Mouse (Mus musculus) midbrain, embryonic 12.5 days (tissue): Measurements from ENCODE around the gene Ripply3. TPM values are rescaled to one million over a fixed set of nuclear protein-coding genes. Genes with fewer than 3 reads are reported as not detected.

Experiments
- ATAC-seq: fragments of 200-750 bp; cut with Nextera tagmentation; 2 replicates; pipeline ENCODE4 v1.8.0; 2017; ENCODE audit warnings: low read depth, moderate TSS enrichment, moderate library complexity; ENCODE audit not compliant: low FRiP score
- H3K27ac ChIP-seq: fragments of 300-500 bp; sonication (generic); replicated peaks from 2 replicates; pipeline ENCODE4 v1.5.1; 2016; ENCODE audit warnings: mild to moderate bottlenecking
- H3K27me3 ChIP-seq: fragments of 300-500 bp; sonication (generic); 2 replicates; pipeline ENCODE4 v1.6.1; 2016; ENCODE audit warnings: mild to moderate bottlenecking
- H3K36me3 ChIP-seq: fragments of 300-500 bp; sonication (generic); 2 replicates; pipeline ENCODE4 v1.6.1; 2016
- H3K4me1 ChIP-seq: fragments of 300-500 bp; sonication (generic); 2 replicates; pipeline ENCODE4 v1.6.1; 2016
- H3K4me2 ChIP-seq: fragments of 300-500 bp; sonication (generic); replicated peaks from 2 replicates; pipeline ENCODE4 v1.6.1; 2016; ENCODE audit warnings: mild to moderate bottlenecking, moderate library complexity
- H3K4me3 ChIP-seq: fragments of 300-500 bp; sonication (generic); 2 replicates; pipeline ENCODE4 v1.5.1; 2016; ENCODE audit warnings: mild to moderate bottlenecking
- H3K9ac ChIP-seq: fragments of 300-500 bp; sonication (generic); replicated peaks from 2 replicates; pipeline ENCODE4 v1.6.1; 2016; ENCODE audit warnings: mild to moderate bottlenecking, moderate library complexity
- H3K9me3 ChIP-seq: fragments of 300-500 bp; sonication (generic); 2 replicates; pipeline ENCODE4 v1.6.1; 2016; ENCODE audit warnings: mild to moderate bottlenecking
- WGBS: fragments of 180-500 bp; shearing (Covaris S2); methylation state at CpG from one replicate; pipeline ENCODE4 v1.1.7; 2016; 5-methylcytosine and 5-hydroxymethylcytosine counted together
- polyA plus RNA-seq: library from polyadenylated mRNA; unstranded; fragments of >200 nt; fragmentation: Nextera tagmentation; extraction: Ambion mirVana; gene quantifications from 2 replicates; pipeline ENCODE4 v1.2.1, GENCODE M21; 2016

Gene Ripply3
- polyA plus RNA-seq, 1 experiment from 2014 or later = 3.4 TPM

- Histone ChIP-seq H3K4me3 (peak overlapping the region; percentile 24), H3K27me3 (peaks cover 19% of the 10 kb centered on the region), H3K27ac (0 out of 2 replicates have a peak overlapping the region, but pooled peaks have one; percentile 15), H3K4me1 (peaks cover 16% of the 10 kb centered on the region), H3K36me3 (no peaks in the 10 kb centered on the region), H3K4me2 (peak overlapping the region; percentile 42), H3K9me3 (no peaks in the 10 kb centered on the region), H3K9ac (peak overlapping the region; percentile 31; the same call in 1 of the 2 replicates)
- 11% methylated on average over 30 of the region's 30 CpGs for WGBS
- peak; percentile 49 for ATAC-seq
Observed at GRCm38 (mm10) chr16:94302274-94303202, 25.7 kb upstream of the Ripply3 start.

- no peaks in the 10 kb centered on the region for H3K9me3 ChIP-seq
- peak overlapping the region; percentile 42 for H3K4me2 ChIP-seq
- H3K4me3 ChIP-seq = peak overlapping the region; percentile 24; the same call in 1 of the 2 replicates
- peak overlapping the region; percentile 31; the same call in 1 of the 2 replicates for H3K9ac ChIP-seq
- no peak overlapping the region for H3K27ac ChIP-seq
- ATAC-seq = 0 out of 2 replicates have a peak, but pooled peaks have one; percentile 27
- peaks cover 19% of the 10 kb centered on the region for H3K27me3 ChIP-seq
- WGBS = 25% methylated on average over 6 of the region's 6 CpGs
- peaks cover 23% of the 10 kb centered on the region for H3K4me1 ChIP-seq
- no peaks in the 10 kb centered on the region for H3K36me3 ChIP-seq
Observed at GRCm38 (mm10) chr16:94303203-94303535, 25.1 kb upstream of the Ripply3 start.

GRCm38 (mm10) chr16:94307526-94307925, 20.7 kb upstream of the Ripply3 start:
- Histone ChIP-seq H3K27ac (no peak overlapping the region), H3K9me3 (no peaks in the 10 kb centered on the region), H3K4me2 (no peak overlapping the region), H3K4me3 (no peak overlapping the region), H3K4me1 (peaks cover 27% of the 10 kb centered on the region), H3K27me3 (peaks cover 14% of the 10 kb centered on the region), H3K36me3 (no peaks in the 10 kb centered on the region), H3K9ac (no peak overlapping the region)
- 69% methylated on average over 6 of the region's 6 CpGs for WGBS
- no peak for ATAC-seq

GRCm38 (mm10) chr16:94307942-94308341, 20.3 kb upstream of the Ripply3 start:
- no peak for ATAC-seq
- H3K27me3 ChIP-seq = peaks cover 11% of the 10 kb centered on the region
- no peak overlapping the region for H3K4me2 ChIP-seq
- no peak overlapping the region for H3K4me3 ChIP-seq
- H3K9me3 ChIP-seq = no peaks in the 10 kb centered on the region
- H3K9ac ChIP-seq = no peak overlapping the region
- 57% methylated on average over 6 of the region's 6 CpGs for WGBS
- H3K36me3 ChIP-seq = no peaks in the 10 kb centered on the region
- peaks cover 23% of the 10 kb centered on the region for H3K4me1 ChIP-seq
- no peak overlapping the region for H3K27ac ChIP-seq

- no peaks in the 10 kb centered on the region for H3K36me3 ChIP-seq
- peaks cover 3% of the 10 kb centered on the region for H3K27me3 ChIP-seq
- no peak overlapping the region for H3K27ac ChIP-seq
- H3K4me1 ChIP-seq = peaks cover 24% of the 10 kb centered on the region
- no peak overlapping the region for H3K9ac ChIP-seq
- WGBS = 92% methylated on average over 4 of the region's 4 CpGs
- no peak for ATAC-seq
- no peak overlapping the region for H3K4me2 ChIP-seq
- H3K9me3 ChIP-seq = no peaks in the 10 kb centered on the region
- no peak overlapping the region for H3K4me3 ChIP-seq
Observed at GRCm38 (mm10) chr16:94309025-94309424, 19.2 kb upstream of the Ripply3 start.

GRCm38 (mm10) chr16:94311416-94311815, 16.8 kb upstream of the Ripply3 start:
- Histone ChIP-seq H3K4me2 (peak overlapping the region; percentile 61), H3K4me1 (peaks cover 25% of the 10 kb centered on the region), H3K4me3 (no peak overlapping the region), H3K9me3 (no peaks in the 10 kb centered on the region), H3K27me3 (peaks cover 4% of the 10 kb centered on the region; the same call in 1 of the 2 replicates), H3K36me3 (no peaks in the 10 kb centered on the region), H3K27ac (0 out of 2 replicates have a peak overlapping the region, but pooled peaks have one; percentile 20), H3K9ac (no peak overlapping the region; the same call in 1 of the 2 replicates)
- WGBS = 100% methylated on average over 1 of the region's 1 CpGs
- no peak for ATAC-seq

- Histone ChIP-seq H3K9ac (peak overlapping the region; percentile 89), H3K36me3 (no peaks in the 10 kb centered on the region), H3K27me3 (peaks cover 8% of the 10 kb centered on the region; the same call in 1 of the 2 replicates), H3K27ac (peak overlapping the region; percentile 99; the same call in 1 of the 2 replicates), H3K4me2 (peak overlapping the region; percentile 61), H3K4me3 (peak overlapping the region; percentile 69), H3K9me3 (no peaks in the 10 kb centered on the region), H3K4me1 (peaks cover 25% of the 10 kb centered on the region)
- WGBS = 72% methylated on average over 4 of the region's 4 CpGs
- ATAC-seq = no peak
Observed at GRCm38 (mm10) chr16:94311931-94312330, 16.3 kb upstream of the Ripply3 start.

- Histone ChIP-seq H3K4me2 (peak overlapping the region; percentile 61), H3K4me3 (peak overlapping the region; percentile 69), H3K36me3 (no peaks in the 10 kb centered on the region), H3K27ac (peak overlapping the region; percentile 99), H3K9ac (peak overlapping the region; percentile 89), H3K27me3 (peaks cover 8% of the 10 kb centered on the region; the same call in 1 of the 2 replicates), H3K4me1 (peaks cover 20% of the 10 kb centered on the region), H3K9me3 (no peaks in the 10 kb centered on the region)
- peak; percentile 91 for ATAC-seq
- under 1% methylated on average over 20 of the region's 20 CpGs for WGBS
Observed at GRCm38 (mm10) chr16:94312663-94313228, 15.5 kb upstream of the Ripply3 start.

- Histone ChIP-seq H3K27ac (peak within 1 kb of the TSS; percentile 99), H3K4me3 (peak within 1 kb of the TSS; percentile 69), H3K4me2 (peak within 1 kb of the TSS; percentile 61), H3K9me3 (no peaks in the 10 kb centered on the region), H3K9ac (peak within 1 kb of the TSS; percentile 89), H3K27me3 (peaks cover 8% of the 10 kb centered on the region; the same call in 1 of the 2 replicates), H3K4me1 (peaks cover 15% of the 10 kb centered on the region), H3K36me3 (no peaks in the 10 kb centered on the region)
- WGBS = under 1% methylated on average over 64 of the region's 64 CpGs
- ATAC-seq = peak; percentile 87
Observed at GRCm38 (mm10) chr16:94313229-94314030, 14.8 kb upstream of the Ripply3 start, which contains the start of gene Hlcs. Gene Hlcs (minus strand): TSS chr16:94313571.

- Histone ChIP-seq H3K27ac (no peak overlapping the region), H3K4me3 (no peak overlapping the region), H3K4me2 (no peak overlapping the region), H3K27me3 (peaks cover 8% of the 10 kb centered on the region; the same call in 1 of the 2 replicates), H3K36me3 (no peaks in the 10 kb centered on the region), H3K9me3 (no peaks in the 10 kb centered on the region), H3K9ac (no peak overlapping the region), H3K4me1 (peaks cover 15% of the 10 kb centered on the region)
- 87% methylated on average over 5 of the region's 5 CpGs for WGBS
- ATAC-seq = no peak
Observed at GRCm38 (mm10) chr16:94314626-94315025, 13.6 kb upstream of the Ripply3 start.

GRCm38 (mm10) chr16:94315215-94315614, 13.0 kb upstream of the Ripply3 start:
- Histone ChIP-seq H3K9me3 (no peaks in the 10 kb centered on the region), H3K9ac (no peak overlapping the region), H3K4me2 (no peak overlapping the region), H3K4me3 (no peak overlapping the region), H3K36me3 (no peaks in the 10 kb centered on the region), H3K27ac (no peak overlapping the region), H3K27me3 (peaks cover 8% of the 10 kb centered on the region; the same call in 1 of the 2 replicates), H3K4me1 (peaks cover 15% of the 10 kb centered on the region)
- ATAC-seq = no peak
- 55% methylated on average over 1 of the region's 1 CpGs for WGBS
